Mouse (Mus musculus): ENCODE results near the gene Lmo1.
A peak's percentile ranks its signal among the peaks of the same experiment; 100 is the strongest.
"Not testable (repeated sequence)": the region's sequence is repeated elsewhere in the genome, so short reads cannot be mapped to it uniquely, and the experiment has no call there.

Gene Lmo1

GRCm38 (mm10) chr7:109104894-109105293, 70.1 kb downstream of the Lmo1 start:
- no peak for DNase-seq

- no peak for DNase-seq
Observed at GRCm38 (mm10) chr7:109101167-109101566, 73.8 kb downstream of the Lmo1 start.

GRCm38 (mm10) chr7:109098145-109099018, 76.6 kb downstream of the Lmo1 start:
- DNase-seq: peak; percentile 57

DNA sequence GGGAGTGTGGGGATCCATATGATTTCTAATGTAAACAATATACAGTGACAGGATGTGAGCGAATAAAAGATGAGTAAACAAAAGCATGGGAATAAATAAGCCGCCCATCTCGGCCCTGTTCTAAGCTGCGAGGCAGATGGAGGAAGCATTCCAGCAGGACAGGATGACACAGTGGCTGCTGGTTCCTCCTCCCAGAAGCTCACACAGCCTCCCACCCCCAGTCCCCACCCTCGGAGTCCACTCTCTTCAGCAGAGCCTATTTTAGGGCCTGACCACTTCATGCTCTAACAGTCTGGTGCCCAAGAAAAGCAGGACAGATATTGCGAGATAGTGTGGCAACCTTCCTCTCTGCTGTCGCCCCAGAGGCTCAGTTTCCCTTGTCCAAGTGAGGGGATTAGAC, 77.8 kb downstream of the Lmo1 start:
- no peak for DNase-seq

GRCm38 (mm10) chr7:109096618-109097017, 78.4 kb downstream of the Lmo1 start:
- DNase-seq: no peak

DNA sequence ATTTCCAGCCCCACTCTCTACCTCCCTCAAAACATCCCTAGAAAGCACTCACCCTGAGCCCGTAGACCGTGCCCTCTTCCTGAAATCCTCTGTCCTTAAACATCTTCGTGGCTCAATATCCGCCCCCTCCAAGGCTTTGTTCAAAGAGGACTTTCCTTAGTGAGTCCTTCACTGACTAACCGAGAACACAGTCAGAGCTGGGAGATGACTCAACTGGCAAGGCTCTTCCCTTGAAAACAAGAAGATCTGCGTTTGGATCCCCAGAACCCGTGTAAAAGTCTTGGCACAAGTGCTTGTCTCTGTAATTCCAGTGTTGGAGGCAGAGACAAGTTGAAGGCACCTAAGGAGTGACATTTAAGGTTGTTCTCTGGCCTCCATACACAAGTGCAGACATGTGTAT, 80.7 kb downstream of the Lmo1 start:
- DNase-seq: no peak

- not testable (repeated sequence) for DNase-seq
Observed at GRCm38 (mm10) chr7:109091316-109091715, 83.7 kb downstream of the Lmo1 start.

All from cerebellum, adult 8-10 months (tissue).